Mouse (Mus musculus): ENCODE data around the gene Trim63.

The Trim63 gene

GRCm38 (mm10) chr4:134352929-134353328 lies 38.0 kb downstream of the Trim63 start:
- in situ Hi-C loops (cut with MboI; ENCODE audit: low pct_unique_long_range_greater_than_20kb in 1 of 2, low sequenced_read_pairs in 2 of 2, unreplicated experiment in 1 of 2): no loop called here

- in situ Hi-C loops (cut with MboI; ENCODE audit: low pct_unique_long_range_greater_than_20kb in 1 of 2, low sequenced_read_pairs in 2 of 2, unreplicated experiment in 1 of 2): no loop called here
Measured at GRCm38 (mm10) chr4:134353527-134354409, 38.8 kb downstream of the Trim63 start.

- in situ Hi-C loops (cut with MboI; ENCODE audit: low pct_unique_long_range_greater_than_20kb in 1 of 2, low sequenced_read_pairs in 2 of 2, unreplicated experiment in 1 of 2): loop anchor here in 1 of 2 experiments (5.0 kb wide), 1 partner anchor 34 kb away; no protein-coding TSS in a partner anchor
Measured at GRCm38 (mm10) chr4:134355841-134356452, 41.0 kb downstream of the Trim63 start.

- in situ Hi-C loops (cut with MboI; ENCODE audit: low pct_unique_long_range_greater_than_20kb in 1 of 2, low sequenced_read_pairs in 2 of 2, unreplicated experiment in 1 of 2): loop anchor here in 1 of 2 experiments (5.0 kb wide), 1 partner anchor 35 kb away; no protein-coding TSS in a partner anchor
Measured at GRCm38 (mm10) chr4:134356591-134357460, 41.9 kb downstream of the Trim63 start.

- in situ Hi-C loops (cut with MboI; ENCODE audit: low pct_unique_long_range_greater_than_20kb in 1 of 2, low sequenced_read_pairs in 2 of 2, unreplicated experiment in 1 of 2): loop anchor here in 1 of 2 experiments (5.0 kb wide), 1 partner anchor 35 kb away; no protein-coding TSS in a partner anchor
Measured at GRCm38 (mm10) chr4:134357461-134357771, 42.5 kb downstream of the Trim63 start.

GRCm38 (mm10) chr4:134359649-134360048 lies 44.7 kb downstream of the Trim63 start:
- in situ Hi-C loops (cut with MboI; ENCODE audit: low pct_unique_long_range_greater_than_20kb in 1 of 2, low sequenced_read_pairs in 2 of 2, unreplicated experiment in 1 of 2): loop anchor here in 1 of 2 experiments (5.0 kb wide), 1 partner anchor 37 kb away; no protein-coding TSS in a partner anchor

- in situ Hi-C loops (cut with MboI; ENCODE audit: low pct_unique_long_range_greater_than_20kb in 1 of 2, low sequenced_read_pairs in 2 of 2, unreplicated experiment in 1 of 2): no loop called here
Measured at GRCm38 (mm10) chr4:134361215-134361614, 46.3 kb downstream of the Trim63 start.

- in situ Hi-C loops (cut with MboI; ENCODE audit: low pct_unique_long_range_greater_than_20kb in 1 of 2, low sequenced_read_pairs in 2 of 2, unreplicated experiment in 1 of 2): no loop called here
Measured at GRCm38 (mm10) chr4:134362124-134362523, 47.2 kb downstream of the Trim63 start.

GRCm38 (mm10) chr4:134362586-134362985 lies 47.7 kb downstream of the Trim63 start:
- in situ Hi-C loops (cut with MboI; ENCODE audit: low pct_unique_long_range_greater_than_20kb in 1 of 2, low sequenced_read_pairs in 2 of 2, unreplicated experiment in 1 of 2): no loop called here

- in situ Hi-C loops (cut with MboI; ENCODE audit: low pct_unique_long_range_greater_than_20kb in 1 of 2, low sequenced_read_pairs in 2 of 2, unreplicated experiment in 1 of 2): no loop called here
Measured at GRCm38 (mm10) chr4:134365280-134365679, 50.4 kb downstream of the Trim63 start.

- in situ Hi-C loops (cut with MboI; ENCODE audit: low pct_unique_long_range_greater_than_20kb in 1 of 2, low sequenced_read_pairs in 2 of 2, unreplicated experiment in 1 of 2): no loop called here
Measured at GRCm38 (mm10) chr4:134370649-134371221, 55.8 kb downstream of the Trim63 start.

GRCm38 (mm10) chr4:134371316-134371855 lies 56.5 kb downstream of the Trim63 start:
- in situ Hi-C loops (cut with MboI; ENCODE audit: low pct_unique_long_range_greater_than_20kb in 1 of 2, low sequenced_read_pairs in 2 of 2, unreplicated experiment in 1 of 2): no loop called here

- in situ Hi-C loops (cut with MboI; ENCODE audit: low pct_unique_long_range_greater_than_20kb in 1 of 2, low sequenced_read_pairs in 2 of 2, unreplicated experiment in 1 of 2): no loop called here
Measured at GRCm38 (mm10) chr4:134372294-134372747, 57.4 kb downstream of the Trim63 start.

- in situ Hi-C loops (cut with MboI; ENCODE audit: low pct_unique_long_range_greater_than_20kb in 1 of 2, low sequenced_read_pairs in 2 of 2, unreplicated experiment in 1 of 2): no loop called here
Measured at GRCm38 (mm10) chr4:134373295-134373694, 58.4 kb downstream of the Trim63 start.

GRCm38 (mm10) chr4:134374306-134374705 lies 59.4 kb downstream of the Trim63 start:
- in situ Hi-C loops (cut with MboI; ENCODE audit: low pct_unique_long_range_greater_than_20kb in 1 of 2, low sequenced_read_pairs in 2 of 2, unreplicated experiment in 1 of 2): no loop called here

GRCm38 (mm10) chr4:134378089-134378615 lies 63.2 kb downstream of the Trim63 start:
- in situ Hi-C loops (cut with MboI; ENCODE audit: low pct_unique_long_range_greater_than_20kb in 1 of 2, low sequenced_read_pairs in 2 of 2, unreplicated experiment in 1 of 2): no loop called here
